Mouse (Mus musculus): ENCODE measurements around the gene Mtpn. TPM values are rescaled to one million over a fixed set of nuclear protein-coding genes. Genes with fewer than 3 reads are reported as not detected.

Gene Mtpn
- total RNA-seq, 2 experiments from 2014 or later = 240 to 257 TPM

DNA sequence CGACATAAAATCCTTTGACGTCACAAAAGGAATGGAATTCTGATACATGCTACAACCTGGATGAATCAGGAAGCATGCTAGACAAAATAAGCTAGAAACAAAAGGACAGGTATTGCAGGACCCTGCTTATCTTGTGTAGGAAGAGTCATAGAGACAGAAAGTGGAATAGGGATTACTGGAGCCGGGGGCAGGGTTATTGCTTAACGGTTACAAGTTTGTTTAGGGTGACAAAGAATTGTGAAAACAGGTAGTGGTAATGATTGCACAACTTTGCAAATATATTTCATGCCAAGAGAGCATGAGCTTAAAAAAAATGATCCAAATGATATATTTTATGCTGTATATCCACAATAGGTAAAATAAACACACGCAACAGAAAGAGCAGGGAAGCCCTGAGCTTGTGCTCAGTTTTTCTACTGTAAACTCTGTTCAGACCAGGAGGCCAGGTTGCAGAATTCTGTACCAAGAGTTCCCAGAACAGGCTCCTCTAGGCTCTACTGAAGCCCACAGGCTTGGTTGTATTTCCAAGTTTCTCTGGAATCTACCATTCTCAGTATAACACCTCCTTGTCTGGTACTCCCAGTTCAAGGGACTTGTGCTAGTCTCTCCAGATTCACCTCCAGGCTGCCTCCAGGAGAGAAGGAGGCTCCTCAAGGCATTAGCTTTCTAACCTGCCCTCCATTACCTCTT, 39.6 kb downstream of the Mtpn start:
- TF ChIP-seq CTCF (conservative IDR thresholded peaks at IDR 0.05) = no peak
- DNase-seq (ENCODE audit: low spot score in 2 of 2) = no peak
- H3K4me3 ChIP-seq = no peak overlapping the region
- H3K27ac ChIP-seq = no peak overlapping the region

DNA sequence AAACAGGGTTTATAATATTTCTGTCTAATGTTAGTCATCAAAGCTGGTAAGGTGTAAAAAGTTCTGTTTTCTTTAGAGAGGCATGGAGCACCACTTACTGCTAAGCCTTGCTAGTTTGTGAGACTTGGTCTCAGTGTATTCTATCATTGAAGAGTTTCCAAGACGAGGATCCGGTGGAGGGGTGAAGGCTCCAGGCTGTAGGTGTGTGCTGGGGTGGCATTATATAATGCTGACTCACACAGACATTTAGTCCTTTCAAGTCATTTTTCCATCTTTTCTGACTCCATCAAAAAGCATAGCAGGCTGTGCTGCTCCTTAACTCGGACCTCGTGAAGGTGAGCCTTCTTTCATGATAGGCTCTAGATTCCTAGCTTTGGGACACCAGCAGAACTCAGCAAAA, 42.3 kb downstream of the Mtpn start:
- no peak overlapping the region for H3K4me3 ChIP-seq
- no peak overlapping the region for H3K27ac ChIP-seq
- DNase-seq (ENCODE audit: low spot score in 2 of 2) = no peak
- TF ChIP-seq CTCF (conservative IDR thresholded peaks at IDR 0.05) = no peak

DNA sequence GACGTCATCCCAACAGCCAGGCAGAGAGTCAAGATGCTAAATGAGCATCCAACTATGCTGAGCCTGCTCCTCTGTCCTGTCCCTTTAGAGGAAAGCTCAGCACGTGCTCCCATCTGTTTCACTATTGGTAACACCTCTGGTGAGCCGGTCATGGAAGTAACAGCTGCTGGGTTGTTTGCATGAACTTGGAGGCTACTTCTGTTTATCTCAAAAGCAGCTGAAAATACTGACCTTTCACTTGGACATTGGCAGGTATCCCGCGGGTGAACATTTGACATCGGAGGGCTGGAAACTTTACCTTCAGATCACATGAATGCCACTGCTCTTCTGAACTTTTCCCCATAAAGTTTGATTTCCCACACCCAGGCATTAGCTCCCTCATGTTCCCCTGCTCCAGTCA, 45.8 kb downstream of the Mtpn start:
- TF ChIP-seq CTCF (conservative IDR thresholded peaks at IDR 0.05) = no peak
- H3K4me3 ChIP-seq = no peak overlapping the region
- H3K27ac ChIP-seq = no peak overlapping the region
- DNase-seq (ENCODE audit: low spot score in 2 of 2) = no peak

DNA sequence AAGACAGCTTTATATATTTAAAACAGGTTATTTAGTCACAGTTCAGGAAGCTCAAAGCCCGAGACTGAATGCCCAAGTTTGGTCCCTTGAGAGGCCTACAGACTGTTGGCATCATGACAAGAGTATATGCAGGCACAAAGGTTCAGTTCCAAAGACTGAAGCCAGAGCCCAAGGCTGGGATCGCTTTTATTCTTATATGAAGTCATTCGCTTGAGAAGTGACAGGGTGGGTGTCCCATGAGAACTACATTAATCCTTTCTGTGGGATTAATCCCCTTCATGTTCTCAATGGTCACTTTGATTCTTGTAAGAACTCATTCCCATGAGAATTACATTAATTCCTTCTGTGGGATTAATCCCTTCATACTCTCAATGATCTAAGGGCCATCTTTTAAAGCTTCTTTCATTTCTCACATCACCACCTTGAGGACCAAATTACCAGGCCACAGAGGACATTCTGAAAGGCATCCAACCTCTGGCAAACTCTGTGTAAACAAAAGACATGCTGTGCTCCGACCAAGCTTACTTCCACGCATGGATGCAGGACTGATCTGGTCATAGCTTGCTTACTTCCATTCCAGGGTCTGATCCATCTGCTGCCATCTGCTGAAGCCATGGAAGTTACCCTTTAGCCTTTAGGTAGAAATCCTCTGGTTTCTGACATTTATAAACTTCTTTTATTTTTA, 59.9 kb downstream of the Mtpn start:
- TF ChIP-seq CTCF (conservative IDR thresholded peaks at IDR 0.05) = no peak

DNA sequence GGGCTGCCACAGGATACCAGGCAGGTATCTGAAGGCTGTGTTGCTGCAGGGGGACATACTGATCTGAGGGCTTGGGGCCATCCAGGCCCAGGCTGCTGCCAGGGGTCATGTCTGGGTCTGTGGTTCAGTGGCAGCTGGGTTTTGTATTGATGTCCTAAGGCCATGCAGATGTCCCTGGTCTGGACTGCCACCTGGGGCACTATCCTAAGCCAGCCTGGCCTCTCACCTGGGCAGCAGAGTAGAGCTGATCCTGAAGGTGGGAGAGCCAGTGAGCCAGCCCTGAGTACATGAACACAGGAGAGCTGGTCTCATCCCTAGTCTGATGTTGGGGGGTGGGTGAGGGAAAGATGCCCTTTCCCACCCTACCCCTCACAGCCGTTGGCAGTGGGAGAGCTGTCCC, 62.9 kb downstream of the Mtpn start:
- no peak for DNase-seq (ENCODE audit: low spot score in 2 of 2)
- H3K27ac ChIP-seq = no peak overlapping the region
- TF ChIP-seq CTCF (conservative IDR thresholded peaks at IDR 0.05) = no peak
- no peak overlapping the region for H3K4me3 ChIP-seq

More for the DNA sequence above, 59.9 kb downstream of the Mtpn start:
- Histone ChIP-seq H3K4me3 (no peak overlapping the region), H3K27ac (no peak overlapping the region)
- no peak for DNase-seq (ENCODE audit: low spot score in 2 of 2)

DNA sequence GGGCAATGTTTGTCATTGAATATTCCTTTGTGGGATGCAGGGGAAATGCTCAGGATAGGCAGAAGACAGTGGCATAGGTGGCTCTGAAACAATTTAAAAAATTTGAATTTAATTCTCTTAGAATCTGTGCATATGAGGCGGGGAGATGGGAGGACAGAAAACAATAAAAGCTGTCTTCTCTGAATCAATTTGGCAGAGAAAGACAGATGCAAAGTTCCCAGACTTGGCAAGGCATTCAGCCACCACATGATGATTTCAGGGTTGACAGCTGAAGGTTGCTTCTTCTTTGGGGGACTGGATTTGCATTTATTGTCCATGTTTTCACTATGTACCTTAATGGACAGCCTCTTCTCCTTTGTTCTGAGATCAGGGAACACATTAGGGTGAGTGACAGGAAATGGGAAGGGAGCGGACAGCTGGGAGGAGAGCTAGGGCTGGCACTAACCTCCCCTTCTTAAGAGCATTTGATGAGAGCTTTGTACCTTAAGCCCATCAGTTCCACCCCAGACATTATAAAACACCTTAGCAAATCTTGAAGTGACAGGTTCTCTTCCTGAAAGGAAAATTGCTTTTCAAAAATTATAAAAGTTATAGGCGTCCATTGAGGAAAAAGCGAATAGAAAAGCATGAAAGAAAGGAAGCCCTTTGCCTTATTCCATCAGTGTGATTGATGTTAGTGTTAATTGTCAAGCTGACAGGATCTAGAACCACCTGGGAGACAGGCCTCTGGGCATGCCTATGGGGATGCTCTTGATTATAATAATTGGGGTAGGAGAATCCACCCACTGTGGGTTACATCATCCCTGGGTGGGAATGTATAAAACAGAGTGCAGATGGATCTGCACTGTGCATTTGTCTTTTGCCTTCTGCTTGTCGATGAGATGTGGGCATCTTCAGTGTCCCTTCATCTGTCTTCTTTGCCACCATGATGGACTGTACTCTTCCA, 76.0 kb downstream of the Mtpn start:
- no peak overlapping the region for H3K4me3 ChIP-seq
- peak; percentile 45 to 56 for DNase-seq (ENCODE audit: low spot score in 2 of 2)
- no peak for TF ChIP-seq CTCF (conservative IDR thresholded peaks at IDR 0.05)
- H3K27ac ChIP-seq = 0 out of 2 replicates have a peak overlapping the region, but pooled peaks have one; percentile 29

DNA sequence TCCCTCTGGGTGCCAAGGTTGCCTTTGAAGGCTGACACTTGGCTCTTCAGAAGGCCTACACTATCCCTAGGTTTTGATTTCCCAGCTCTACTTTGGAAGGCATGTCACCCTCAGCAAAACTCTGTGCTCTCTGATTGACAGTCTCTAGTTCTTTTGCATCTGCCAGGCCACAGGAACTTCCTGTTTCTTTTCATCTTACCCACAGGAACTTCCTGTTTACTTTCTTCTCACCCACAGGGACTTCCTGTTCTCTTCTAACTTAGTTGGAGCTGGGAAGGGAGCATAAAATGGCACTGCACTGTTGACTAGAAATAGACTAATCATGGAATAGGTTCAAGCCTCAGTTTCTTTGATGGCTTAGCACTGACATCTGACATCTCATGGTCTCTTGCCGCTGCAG, 77.2 kb downstream of the Mtpn start:
- H3K4me3 ChIP-seq = no peak overlapping the region
- TF ChIP-seq CTCF (conservative IDR thresholded peaks at IDR 0.05) = no peak
- no peak overlapping the region for H3K27ac ChIP-seq
- no peak for DNase-seq (ENCODE audit: low spot score in 2 of 2)

Small RNA genes within 50 kb of the gene (microRNA-seq; reads per million reads assigned to microRNA genes)
- gene Gm23053 = 0 reads per million in 2 experiments

Other genes starting within 250 kb of the Mtpn start
- gene Slc13a4, start 231.8 kb downstream of the Mtpn start, total RNA-seq (2021) = 1 to 10 TPM; 4.0 to 6.2 TPM
- under 1 TPM; 0.38 to 0.44 TPM for gene Fam180a, start 213.7 kb downstream of the Mtpn start, total RNA-seq (2021)